Mouse (Mus musculus): ENCODE data around the gene Ilkap.

- TF ChIP-seq POLR2A (IDR thresholded peaks at IDR 0.05; ENCODE audit: insufficient read length, low read depth) (no peak), E2F4 (IDR thresholded peaks at IDR 0.05; ENCODE audit: insufficient read depth) (no peak), MYOG (IDR thresholded peaks at IDR 0.05; ENCODE audit: control insufficient read depth in 1 of 3, insufficient read depth in 1 of 3, insufficient read length in 2 of 3, low read depth in 2 of 3) (no peak), USF1 (IDR thresholded peaks at IDR 0.05; ENCODE audit: low read depth) (no peak), POLR2AphosphoS2 (IDR thresholded peaks at IDR 0.05; ENCODE audit: insufficient read length, low read depth) (no peak)
These were observed 722 bp downstream of the Ilkap start for GRCm38 (mm10) chr1:91397927-91398259.

All from myocyte (in vitro differentiated cells).